Mouse (Mus musculus) E14TG2a.4 (cell line): ENCODE measurements around the gene Anks4b.

Source experiments
- H3K27me3 ChIP-seq: 2 replicates; pipeline ENCODE4 v1.6.1; 2014; ENCODE audit warnings: low read length, control low read depth; ENCODE audit not compliant: insufficient read depth
- H3K36me3 ChIP-seq: 2 replicates; pipeline ENCODE4 v1.6.1; 2014; ENCODE audit warnings: low read length, control low read depth; ENCODE audit not compliant: insufficient read depth
- H3K4me1 ChIP-seq: replicated peaks from 2 replicates; pipeline ENCODE4 v1.6.1; 2014; ENCODE audit warnings: low read depth, low read length, control low read depth
- H3K4me3 ChIP-seq: replicated peaks from 2 replicates; pipeline ENCODE4 v1.5.1; 2014; ENCODE audit warnings: mild to moderate bottlenecking, low read length
- H3K9me3 ChIP-seq: 2 replicates; pipeline ENCODE4 v1.6.1; 2014; ENCODE audit warnings: low read length, control low read depth
- CTCF ChIP-seq: conservative IDR thresholded peaks from 2 replicates; pipeline ENCODE4 v1.5.1; 2014; ENCODE audit warnings: low read length
- NANOG ChIP-seq: IDR thresholded peaks from 2 replicates; pipeline ENCODE4 v1.6.1; 2014; ENCODE audit warnings: borderline replicate concordance, low read length, mixed read lengths
- POU5F1 ChIP-seq: IDR thresholded peaks from 2 replicates; pipeline ENCODE4 v1.6.1; 2014; ENCODE audit warnings: low read length, borderline replicate concordance

Gene Anks4b

DNA sequence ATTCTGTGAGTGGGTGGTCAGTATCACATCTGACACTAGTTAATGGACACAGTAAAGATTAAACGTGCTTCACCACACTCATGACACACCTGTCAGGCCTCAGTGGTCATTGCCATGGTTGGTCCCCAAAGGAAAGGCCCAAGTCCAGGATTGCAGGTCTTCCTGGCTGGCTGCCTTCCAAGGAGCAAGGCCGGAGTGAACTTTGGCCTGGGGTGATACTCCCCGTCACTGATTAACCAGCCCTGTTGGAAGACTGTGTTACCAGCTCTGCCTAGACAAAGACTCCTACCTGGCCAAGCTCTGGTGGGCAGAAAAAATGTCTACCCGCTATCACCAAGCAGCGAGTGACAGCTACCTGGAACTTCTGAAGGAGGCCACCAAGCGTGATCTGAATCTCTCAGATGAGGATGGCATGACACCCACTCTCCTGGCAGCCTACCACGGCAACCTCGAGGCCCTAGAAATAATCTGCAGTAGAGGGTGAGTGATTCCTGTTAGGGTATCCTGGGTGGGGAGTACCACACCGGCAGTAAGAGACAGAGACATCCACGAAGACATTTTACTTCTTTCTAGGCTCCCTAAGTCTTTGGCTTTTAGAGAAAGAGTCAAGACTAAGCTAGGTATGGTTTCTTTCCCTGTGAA is at the start of gene Anks4b:
Gene Anks4b, plus strand, starts transcription at position 256 of the 642 bp plus-strand sequence.
- Histone ChIP-seq H3K9me3 (no peaks in the 10 kb centered on the region), H3K4me1 (no peaks in the 10 kb centered on the region), H3K36me3 (no peaks in the 10 kb centered on the region), H3K4me3 (no peak within 1 kb of the TSS), H3K27me3 (no peaks in the 10 kb centered on the region)
- TF ChIP-seq CTCF = no peak

DNA sequence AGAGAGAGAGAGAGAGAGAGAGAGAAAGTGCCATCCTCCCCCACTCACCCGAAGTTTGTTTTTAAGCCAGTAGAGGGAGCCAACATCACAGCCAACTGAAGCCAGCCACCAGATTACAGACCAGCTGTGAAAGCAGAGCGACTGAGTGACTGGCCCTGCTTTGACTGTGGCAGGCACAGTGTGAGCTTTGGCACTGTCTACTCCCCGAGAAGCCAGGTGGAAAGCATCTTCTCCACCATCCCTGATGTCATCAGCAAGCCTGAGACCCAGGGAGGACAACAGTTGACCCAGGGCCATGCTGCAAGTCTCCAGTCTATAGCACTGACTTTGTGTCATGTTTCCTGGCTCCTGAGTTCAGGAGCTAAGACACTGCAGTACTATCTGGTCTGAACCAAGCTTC is 48.8 kb upstream of the Anks4b start:
- Histone ChIP-seq H3K36me3 (no peaks in the 10 kb centered on the region), H3K4me3 (no peak overlapping the region), H3K9me3 (no peaks in the 10 kb centered on the region), H3K4me1 (peaks cover 13% of the 10 kb centered on the region), H3K27me3 (no peaks in the 10 kb centered on the region)
- TF ChIP-seq CTCF (peak; percentile 36; the same call in 1 of the 2 replicates), POU5F1 (no peak)

DNA sequence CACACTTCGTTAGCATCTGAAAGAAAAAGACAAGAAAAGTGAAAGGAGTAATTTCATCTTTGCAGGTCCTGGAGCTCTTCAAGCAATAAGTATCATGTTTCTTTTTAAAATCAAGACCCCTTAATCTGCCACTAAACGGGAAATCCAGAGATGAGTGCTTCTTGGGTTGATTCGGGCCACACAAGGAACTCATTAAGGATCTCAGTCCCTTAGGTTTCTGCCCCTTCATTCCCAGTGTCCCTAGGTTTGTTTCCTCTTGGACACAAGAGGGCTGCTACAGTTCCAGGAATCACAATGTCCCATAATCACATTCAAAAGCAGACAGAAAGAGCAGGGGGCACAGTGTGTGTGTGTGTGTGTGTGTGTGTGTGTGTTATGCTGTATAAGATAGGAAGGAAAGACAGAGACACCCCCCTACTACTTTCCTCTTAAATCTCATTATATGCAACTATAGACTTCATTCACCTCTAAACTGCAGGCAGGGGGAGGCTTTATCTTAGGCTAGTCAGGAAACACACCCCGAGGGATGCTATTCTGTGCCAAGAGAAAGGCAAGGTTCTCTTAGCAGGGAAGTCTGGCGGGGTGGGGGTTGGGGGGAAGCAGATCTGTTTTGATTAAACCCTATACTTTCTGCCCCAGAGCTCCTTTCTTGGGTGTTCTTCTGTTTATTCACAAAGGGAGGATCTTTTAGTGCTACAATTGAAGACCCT is 46.5 kb upstream of the Anks4b start:
- Histone ChIP-seq H3K27me3 (no peaks in the 10 kb centered on the region), H3K4me1 (peaks cover 13% of the 10 kb centered on the region), H3K4me3 (no peak overlapping the region), H3K9me3 (no peaks in the 10 kb centered on the region), H3K36me3 (no peaks in the 10 kb centered on the region)
- TF ChIP-seq POU5F1 (no peak), NANOG (no peak), CTCF (no peak)

DNA sequence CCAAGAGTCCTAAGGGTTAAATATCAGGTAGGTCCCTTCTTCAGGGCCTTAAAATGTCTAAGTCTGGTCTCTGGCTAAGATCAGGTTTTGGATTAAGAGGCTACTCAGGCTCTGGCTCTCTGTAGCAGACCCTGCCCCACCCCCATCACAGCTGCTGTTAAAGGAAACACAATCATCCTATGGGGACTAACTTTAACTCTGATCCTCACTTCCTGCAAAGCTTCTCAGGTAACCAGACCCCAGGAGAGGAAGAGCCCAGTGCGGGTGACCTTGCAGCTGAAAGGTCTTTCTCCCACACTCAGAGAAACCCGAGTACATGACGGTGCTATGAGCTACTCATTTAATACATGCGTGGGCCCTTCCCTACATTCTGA is 46.0 kb upstream of the Anks4b start:
- TF ChIP-seq CTCF (no peak), POU5F1 (no peak), NANOG (no peak)
- H3K4me3 ChIP-seq = no peak overlapping the region
- no peaks in the 10 kb centered on the region for H3K27me3 ChIP-seq
- H3K4me1 ChIP-seq = peaks cover 13% of the 10 kb centered on the region
- no peaks in the 10 kb centered on the region for H3K9me3 ChIP-seq
- no peaks in the 10 kb centered on the region for H3K36me3 ChIP-seq

DNA sequence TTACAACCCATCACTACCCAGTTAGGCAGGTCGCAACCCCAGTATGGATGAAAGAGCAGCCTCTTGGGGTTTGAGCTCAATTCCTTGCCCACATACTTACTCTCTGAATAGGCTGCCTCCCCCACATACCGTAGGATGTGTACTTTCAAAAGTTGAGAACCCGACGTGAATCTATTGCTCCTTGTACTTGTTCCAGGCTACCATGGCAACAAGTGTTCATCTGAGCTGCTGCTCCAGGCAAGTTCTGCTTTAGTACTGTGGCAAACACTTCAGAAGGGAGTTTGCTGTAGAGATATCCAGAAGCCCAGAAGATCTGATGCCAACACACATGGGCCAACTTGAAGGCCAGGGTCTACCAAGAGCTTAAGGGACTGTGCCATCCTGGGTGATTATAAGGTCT is 44.7 kb upstream of the Anks4b start:
- Histone ChIP-seq H3K9me3 (no peaks in the 10 kb centered on the region), H3K4me1 (peaks cover 13% of the 10 kb centered on the region), H3K27me3 (no peaks in the 10 kb centered on the region), H3K4me3 (no peak overlapping the region), H3K36me3 (no peaks in the 10 kb centered on the region)
- TF ChIP-seq NANOG (no peak), POU5F1 (no peak), CTCF (no peak)

DNA sequence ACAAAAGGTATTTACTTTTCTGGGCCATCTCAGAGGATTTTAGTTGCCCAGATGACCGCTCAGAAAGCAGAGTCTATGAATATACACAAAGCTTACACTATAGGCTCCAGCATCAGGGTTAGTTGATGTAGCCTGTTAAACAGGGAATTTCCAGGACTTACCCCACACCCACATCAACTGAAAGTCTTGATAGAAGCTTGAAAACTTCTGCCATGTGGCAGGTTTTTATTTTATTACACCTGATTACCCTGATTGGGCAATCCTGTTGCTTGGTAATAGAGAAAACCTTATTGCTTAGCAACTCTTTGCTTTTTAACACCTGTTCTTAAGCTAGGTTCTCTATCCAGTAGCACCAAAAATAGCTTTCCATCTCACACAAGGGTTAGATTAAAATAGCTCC is 30.9 kb upstream of the Anks4b start:
- Histone ChIP-seq H3K27me3 (0 out of 2 replicates have a peak, but pooled peaks cover 2% of the 10 kb centered on the region), H3K4me1 (no peaks in the 10 kb centered on the region), H3K4me3 (no peak overlapping the region), H3K9me3 (no peaks in the 10 kb centered on the region), H3K36me3 (no peaks in the 10 kb centered on the region)
- TF ChIP-seq NANOG (no peak), POU5F1 (no peak), CTCF (no peak)

DNA sequence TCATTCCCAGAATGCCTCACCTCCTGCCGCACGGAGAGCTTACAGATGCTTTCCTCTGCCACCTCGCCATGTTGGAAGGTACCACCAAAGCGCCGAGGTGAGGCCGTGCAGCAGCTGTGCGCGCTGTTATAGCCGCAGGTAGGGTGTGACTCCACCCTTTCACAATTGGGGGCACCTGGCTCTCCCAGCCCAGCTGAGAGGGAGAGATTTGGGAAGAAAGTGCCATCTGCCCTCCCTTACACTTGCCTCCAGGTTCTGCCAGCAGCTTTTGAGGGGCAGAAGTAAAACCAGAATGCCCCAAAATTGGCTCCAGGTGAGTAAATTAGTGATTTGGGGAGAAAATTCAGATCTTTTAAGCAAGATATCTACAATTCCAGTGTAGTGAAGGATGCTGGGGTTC is 28.5 kb upstream of the Anks4b start, which contains the start of gene Zp2:
Gene Zp2, minus strand, starts transcription at position 101 of the 400 bp plus-strand sequence.
- no peak for TF ChIP-seq POU5F1
- no peak for TF ChIP-seq NANOG
- TF ChIP-seq CTCF = no peak
- H3K27me3 ChIP-seq = 0 out of 2 replicates have a peak, but pooled peaks cover 2% of the 10 kb centered on the region
- H3K4me1 ChIP-seq = no peaks in the 10 kb centered on the region
- H3K36me3 ChIP-seq = no peaks in the 10 kb centered on the region
- no peak within 1 kb of the TSS for H3K4me3 ChIP-seq
- no peaks in the 10 kb centered on the region for H3K9me3 ChIP-seq

DNA sequence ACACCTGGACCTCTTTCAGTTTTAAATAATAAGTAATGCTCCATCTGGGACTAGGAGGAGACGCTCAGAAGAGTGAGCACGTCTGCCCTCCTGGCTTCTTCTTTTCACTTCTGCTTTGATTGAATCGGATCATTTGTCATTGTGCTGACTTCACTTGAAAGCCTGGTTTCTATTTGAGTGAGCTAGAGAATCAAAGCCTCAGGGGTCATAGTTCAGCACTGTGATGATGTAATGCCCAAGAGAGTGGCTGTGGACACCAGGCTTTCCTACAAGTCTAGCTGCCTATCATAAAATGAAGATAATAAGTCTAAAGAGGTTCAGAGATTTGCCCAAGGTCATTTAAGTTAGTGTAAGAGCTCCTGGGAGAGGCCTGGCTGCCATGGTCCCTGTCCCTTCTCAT is 23.4 kb upstream of the Anks4b start:
- Histone ChIP-seq H3K9me3 (peaks cover 15% of the 10 kb centered on the region), H3K4me1 (no peaks in the 10 kb centered on the region), H3K4me3 (no peak overlapping the region), H3K36me3 (no peaks in the 10 kb centered on the region), H3K27me3 (no peaks in the 10 kb centered on the region)
- TF ChIP-seq CTCF (no peak), NANOG (no peak), POU5F1 (no peak)
